Mouse (Mus musculus): ENCODE data around the gene Gm28230.

Gm28230 gene

GRCm38 (mm10) chr2:74726551-74726950 is at the start of gene Gm28230:
Gene Gm28230, plus strand, starts transcription at chr2:74726728.
- Histone ChIP-seq H3K4me1 (replicated peaks; ENCODE audit: low read depth, low read length) (peaks cover 41% of the 10 kb centered on the region), H3K27me3 (ENCODE audit: insufficient read depth, low read length) (peaks cover 97% of the 10 kb centered on the region)

GRCm38 (mm10) chr2:74677106-74677505 is 49.4 kb upstream of the Gm28230 start:
- H3K36me3 ChIP-seq (ENCODE audit: insufficient read depth, low read length), result no peaks in the 10 kb centered on the region
- no peak for TF ChIP-seq POU5F1 (IDR thresholded peaks at IDR 0.05; ENCODE audit: borderline replicate concordance, low read length)
- TF ChIP-seq NANOG (IDR thresholded peaks at IDR 0.05; ENCODE audit: borderline replicate concordance, low read length), result no peak
- no peak for TF ChIP-seq CTCF (conservative IDR thresholded peaks at IDR 0.05; ENCODE audit: low read length)
- H3K4me3 ChIP-seq (replicated peaks; ENCODE audit: low read length), result no peak overlapping the region
- H3K9me3 ChIP-seq (ENCODE audit: low read length), result peaks cover 17% of the 10 kb centered on the region
- peaks cover 99% of the 10 kb centered on the region for H3K27me3 ChIP-seq (ENCODE audit: insufficient read depth, low read length)
- H3K4me1 ChIP-seq (replicated peaks; ENCODE audit: low read depth, low read length), result peaks cover 55% of the 10 kb centered on the region

More at GRCm38 (mm10) chr2:74726551-74726950, at the start of gene Gm28230:
- no peaks in the 10 kb centered on the region for H3K36me3 ChIP-seq (ENCODE audit: insufficient read depth, low read length)
- 0 out of 2 replicates have a peak, but pooled peaks cover 2% of the 10 kb centered on the region for H3K9me3 ChIP-seq (ENCODE audit: low read length)
- H3K4me3 ChIP-seq (replicated peaks; ENCODE audit: low read length), result peak within 1 kb of the TSS; percentile 76
- TF ChIP-seq NANOG (IDR thresholded peaks at IDR 0.05; ENCODE audit: borderline replicate concordance, low read length), result no peak
- no peak for TF ChIP-seq CTCF (conservative IDR thresholded peaks at IDR 0.05; ENCODE audit: low read length)
- no peak for TF ChIP-seq POU5F1 (IDR thresholded peaks at IDR 0.05; ENCODE audit: borderline replicate concordance, low read length)

GRCm38 (mm10) chr2:74678891-74679595 is 47.5 kb upstream of the Gm28230 start, which contains the start of gene Hoxd11:
Gene Hoxd11, plus strand, starts transcription at chr2:74679557.
- Histone ChIP-seq H3K4me3 (replicated peaks; ENCODE audit: low read length) (peak within 1 kb of the TSS; percentile 6; the same call in 1 of the 2 replicates), H3K36me3 (ENCODE audit: insufficient read depth, low read length) (no peaks in the 10 kb centered on the region), H3K9me3 (ENCODE audit: low read length) (peaks cover 7% of the 10 kb centered on the region), H3K4me1 (replicated peaks; ENCODE audit: low read depth, low read length) (peaks cover 54% of the 10 kb centered on the region), H3K27me3 (ENCODE audit: insufficient read depth, low read length) (peaks cover 98% of the 10 kb centered on the region)
- TF ChIP-seq NANOG (IDR thresholded peaks at IDR 0.05; ENCODE audit: borderline replicate concordance, low read length) (no peak), POU5F1 (IDR thresholded peaks at IDR 0.05; ENCODE audit: borderline replicate concordance, low read length) (no peak), CTCF (conservative IDR thresholded peaks at IDR 0.05; ENCODE audit: low read length) (no peak)

GRCm38 (mm10) chr2:74679596-74679971 is 46.9 kb upstream of the Gm28230 start:
- Histone ChIP-seq H3K4me1 (replicated peaks; ENCODE audit: low read depth, low read length) (peaks cover 58% of the 10 kb centered on the region), H3K4me3 (replicated peaks; ENCODE audit: low read length) (peak overlapping the region; percentile 6; the same call in 1 of the 2 replicates), H3K9me3 (ENCODE audit: low read length) (peaks cover 1% of the 10 kb centered on the region; the same call in 1 of the 2 replicates), H3K36me3 (ENCODE audit: insufficient read depth, low read length) (no peaks in the 10 kb centered on the region), H3K27me3 (ENCODE audit: insufficient read depth, low read length) (peaks cover 98% of the 10 kb centered on the region)
- TF ChIP-seq NANOG (IDR thresholded peaks at IDR 0.05; ENCODE audit: borderline replicate concordance, low read length), result no peak
- no peak; the same call in 1 of the 2 replicates for TF ChIP-seq POU5F1 (IDR thresholded peaks at IDR 0.05; ENCODE audit: borderline replicate concordance, low read length)
- no peak for TF ChIP-seq CTCF (conservative IDR thresholded peaks at IDR 0.05; ENCODE audit: low read length)

- peaks cover 55% of the 10 kb centered on the region for H3K4me1 ChIP-seq (replicated peaks; ENCODE audit: low read depth, low read length)
- no peaks in the 10 kb centered on the region for H3K9me3 ChIP-seq (ENCODE audit: low read length)
- H3K4me3 ChIP-seq (replicated peaks; ENCODE audit: low read length), result peak overlapping the region; percentile 6; the same call in 1 of the 2 replicates
- H3K36me3 ChIP-seq (ENCODE audit: insufficient read depth, low read length), result no peaks in the 10 kb centered on the region
- no peak for TF ChIP-seq POU5F1 (IDR thresholded peaks at IDR 0.05; ENCODE audit: borderline replicate concordance, low read length)
- TF ChIP-seq NANOG (IDR thresholded peaks at IDR 0.05; ENCODE audit: borderline replicate concordance, low read length), result no peak
- TF ChIP-seq CTCF (conservative IDR thresholded peaks at IDR 0.05; ENCODE audit: low read length), result no peak
- H3K27me3 ChIP-seq (ENCODE audit: insufficient read depth, low read length), result peaks cover 98% of the 10 kb centered on the region
Measured at GRCm38 (mm10) chr2:74679980-74680379, 46.5 kb upstream of the Gm28230 start.

- TF ChIP-seq CTCF (conservative IDR thresholded peaks at IDR 0.05; ENCODE audit: low read length), result no peak
- TF ChIP-seq NANOG (IDR thresholded peaks at IDR 0.05; ENCODE audit: borderline replicate concordance, low read length), result no peak
- TF ChIP-seq POU5F1 (IDR thresholded peaks at IDR 0.05; ENCODE audit: borderline replicate concordance, low read length), result no peak
- H3K9me3 ChIP-seq (ENCODE audit: low read length), result no peaks in the 10 kb centered on the region
- no peak overlapping the region; the same call in 1 of the 2 replicates for H3K4me3 ChIP-seq (replicated peaks; ENCODE audit: low read length)
- peaks cover 96% of the 10 kb centered on the region for H3K27me3 ChIP-seq (ENCODE audit: insufficient read depth, low read length)
- no peaks in the 10 kb centered on the region for H3K36me3 ChIP-seq (ENCODE audit: insufficient read depth, low read length)
- H3K4me1 ChIP-seq (replicated peaks; ENCODE audit: low read depth, low read length), result peaks cover 47% of the 10 kb centered on the region
Measured at GRCm38 (mm10) chr2:74680561-74681398, 45.7 kb upstream of the Gm28230 start.

- peaks cover 47% of the 10 kb centered on the region for H3K4me1 ChIP-seq (replicated peaks; ENCODE audit: low read depth, low read length)
- peaks cover 92% of the 10 kb centered on the region for H3K27me3 ChIP-seq (ENCODE audit: insufficient read depth, low read length)
- peak overlapping the region; percentile 69 for H3K4me3 ChIP-seq (replicated peaks; ENCODE audit: low read length)
- no peaks in the 10 kb centered on the region for H3K9me3 ChIP-seq (ENCODE audit: low read length)
- no peak for TF ChIP-seq CTCF (conservative IDR thresholded peaks at IDR 0.05; ENCODE audit: low read length)
- TF ChIP-seq POU5F1 (IDR thresholded peaks at IDR 0.05; ENCODE audit: borderline replicate concordance, low read length), result peak; percentile 49; the same call in 1 of the 2 replicates
- H3K36me3 ChIP-seq (ENCODE audit: insufficient read depth, low read length), result no peaks in the 10 kb centered on the region
Measured at GRCm38 (mm10) chr2:74681594-74682531, 44.7 kb upstream of the Gm28230 start.

Measured in E14TG2a.4 (cell line).